Mouse (Mus musculus) heart, postnatal 0 days (tissue): Measurements from ENCODE around the gene Slc25a30.

ENCODE experiments used
- CTCF ChIP-seq: IDR thresholded peaks from 2 replicates; pipeline ENCODE4 v1.5.1; 2016; ENCODE audit warnings: antibody characterized with exemption, control low read depth, low read depth
- EP300 ChIP-seq: IDR thresholded peaks from 2 replicates; pipeline ENCODE4 v1.6.1; 2016; ENCODE audit warnings: antibody characterized with exemption, low read depth

GRCm38 (mm10) chr14:75728111-75728510 lies 58.7 kb downstream of the Slc25a30 start:
- TF ChIP-seq CTCF (no peak), EP300 (no peak)
